Mouse (Mus musculus): ENCODE measurements at regions not wholly inside any gene's neighbourhood (a gene's known extent, or its start where the extent isn't known, plus 50 kb on each side); places are given as distances from the start of the nearest gene placed in this dataset.

DNA sequence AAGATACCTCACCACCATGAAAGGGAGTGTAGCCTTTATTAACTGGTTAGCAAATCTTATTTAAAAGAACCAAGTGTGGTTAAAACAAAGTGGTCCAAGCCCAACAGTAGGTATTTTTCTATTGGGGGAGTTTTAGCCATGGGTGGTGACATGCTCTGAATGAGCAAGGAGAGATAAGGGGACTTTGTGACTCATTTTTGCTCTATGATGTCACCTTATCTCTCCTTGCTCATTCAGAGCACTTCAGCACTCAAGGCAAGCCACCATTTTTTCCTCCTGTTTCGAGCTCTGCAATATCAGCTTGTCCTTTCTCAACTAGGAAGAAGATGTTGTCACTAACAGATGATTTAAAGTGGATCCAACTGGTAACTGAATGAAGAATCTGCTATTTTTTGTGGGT, 78.9 kb upstream of the Cxadr start:
- Histone ChIP-seq H3K9ac (replicated peaks; ENCODE audit: low read depth, low read length) (no peak overlapping the region), H3K4me1 (ENCODE audit: control insufficient read depth, insufficient read depth, low read length) (no peaks in the 10 kb centered on the region; the same call in 1 of the 2 replicates), H3K27me3 (ENCODE audit: control insufficient read depth, insufficient read depth, low read length) (no peaks in the 10 kb centered on the region), H3K4me2 (replicated peaks; ENCODE audit: low read depth, low read length) (no peak overlapping the region), H3K27ac (ENCODE audit: low read length) (no peak overlapping the region), H3K9me3 (ENCODE audit: control insufficient read depth, low read depth, low read length) (no peaks in the 10 kb centered on the region), H3K36me3 (ENCODE audit: control insufficient read depth, insufficient read depth, low read length) (no peaks in the 10 kb centered on the region), H3K4me3 (ENCODE audit: low read depth, low read length) (no peak overlapping the region)
- WGBS: 76% methylated on average over 1 of the region's 1 CpGs
- ATAC-seq (ENCODE audit: insufficient number of reproducible peaks, insufficient read depth, low FRiP score, low read depth): no peak

DNA sequence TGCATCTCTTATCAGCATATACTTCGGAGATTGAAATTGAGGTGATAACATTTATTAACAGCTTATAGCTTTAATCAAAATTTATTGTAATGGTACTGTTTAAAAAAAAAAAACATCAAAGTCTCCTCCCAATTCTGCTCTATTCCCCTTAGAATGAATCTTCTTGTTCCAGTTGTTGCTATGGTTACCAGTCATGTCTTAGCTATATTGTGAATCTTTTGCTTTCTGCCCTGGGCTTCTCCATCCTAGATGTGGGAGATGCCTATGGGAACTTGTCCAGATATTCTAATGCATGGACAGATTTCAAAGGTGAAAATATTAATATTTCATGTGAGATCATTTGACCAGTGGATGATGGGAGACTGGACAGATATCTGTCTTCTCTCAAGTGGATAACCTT, 79.5 kb upstream of the Cxadr start:
- Histone ChIP-seq H3K36me3 (ENCODE audit: control insufficient read depth, insufficient read depth, low read length) (no peaks in the 10 kb centered on the region), H3K9me3 (ENCODE audit: control insufficient read depth, low read depth, low read length) (no peaks in the 10 kb centered on the region), H3K27ac (ENCODE audit: low read length) (no peak overlapping the region), H3K9ac (replicated peaks; ENCODE audit: low read depth, low read length) (no peak overlapping the region), H3K4me1 (ENCODE audit: control insufficient read depth, insufficient read depth, low read length) (no peaks in the 10 kb centered on the region; the same call in 1 of the 2 replicates), H3K4me3 (ENCODE audit: low read depth, low read length) (no peak overlapping the region), H3K27me3 (ENCODE audit: control insufficient read depth, insufficient read depth, low read length) (no peaks in the 10 kb centered on the region), H3K4me2 (replicated peaks; ENCODE audit: low read depth, low read length) (no peak overlapping the region)
- 83% methylated on average over 1 of the region's 1 CpGs for WGBS
- no peak for ATAC-seq (ENCODE audit: insufficient number of reproducible peaks, insufficient read depth, low FRiP score, low read depth)

DNA sequence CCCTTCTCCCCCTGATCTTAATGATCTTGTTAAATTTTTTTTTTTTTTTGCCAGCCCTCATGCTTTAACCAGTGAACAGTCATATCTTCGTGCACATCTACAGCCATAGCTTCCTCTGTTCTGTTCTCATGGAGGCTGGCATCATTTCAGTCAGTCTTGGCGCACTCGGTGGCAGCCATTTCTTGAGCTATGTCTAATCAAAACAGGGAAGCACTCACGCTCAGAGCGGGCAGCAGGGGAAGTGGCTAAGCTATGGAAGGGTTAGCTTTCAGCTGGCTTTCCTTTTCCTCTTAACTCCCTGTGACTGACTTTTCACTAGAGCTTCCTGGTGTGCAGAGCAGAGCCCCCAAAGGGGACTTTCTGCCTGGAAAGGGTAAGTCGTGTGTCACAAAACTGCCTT, 83.7 kb upstream of the Cxadr start:
- no peak overlapping the region for H3K4me2 ChIP-seq (replicated peaks; ENCODE audit: low read depth, low read length)
- 0 out of 2 replicates have a peak, but pooled peaks have one; percentile 56 for ATAC-seq (ENCODE audit: insufficient number of reproducible peaks, insufficient read depth, low FRiP score, low read depth)
- no peaks in the 10 kb centered on the region for H3K27me3 ChIP-seq (ENCODE audit: control insufficient read depth, insufficient read depth, low read length)
- H3K9ac ChIP-seq (replicated peaks; ENCODE audit: low read depth, low read length): no peak overlapping the region
- no peaks in the 10 kb centered on the region for H3K36me3 ChIP-seq (ENCODE audit: control insufficient read depth, insufficient read depth, low read length)
- H3K27ac ChIP-seq (ENCODE audit: low read length): peak overlapping the region; percentile 16; the same call in 1 of the 2 replicates
- no peak overlapping the region for H3K4me3 ChIP-seq (ENCODE audit: low read depth, low read length)
- 59% methylated on average over 6 of the region's 6 CpGs for WGBS
- H3K4me1 ChIP-seq (ENCODE audit: control insufficient read depth, insufficient read depth, low read length): no peaks in the 10 kb centered on the region; the same call in 1 of the 2 replicates
- H3K9me3 ChIP-seq (ENCODE audit: control insufficient read depth, low read depth, low read length): no peaks in the 10 kb centered on the region

DNA sequence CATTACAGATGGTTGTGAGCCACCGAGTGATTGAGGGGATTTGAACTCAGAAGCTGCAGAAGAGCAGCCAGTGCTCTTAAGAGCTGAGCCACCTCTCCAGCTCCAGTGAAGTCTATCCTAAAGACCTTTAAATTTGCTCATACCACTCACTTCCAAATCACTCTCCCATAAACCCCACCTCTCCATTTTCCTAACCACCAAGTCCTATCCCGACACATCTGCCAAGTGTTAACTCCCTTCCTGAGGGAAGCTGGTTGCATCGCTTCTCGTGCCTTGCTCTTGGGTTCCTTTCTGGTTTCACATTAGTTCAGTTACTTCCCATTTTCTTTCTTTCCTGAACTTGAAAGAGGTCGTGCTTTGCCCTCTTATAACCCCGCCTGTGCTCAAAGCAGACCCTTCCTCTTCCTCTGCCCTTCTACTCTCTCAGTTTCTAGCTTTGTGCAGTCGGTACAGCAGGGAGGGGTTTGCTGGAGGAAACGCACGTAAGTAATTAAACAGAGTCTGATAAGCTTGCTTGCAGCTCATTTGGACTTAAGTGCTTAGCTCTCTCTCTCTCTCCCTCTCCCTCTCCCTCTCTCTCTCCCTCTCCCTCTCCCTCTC, 84.4 kb upstream of the Cxadr start:
- Histone ChIP-seq H3K36me3 (ENCODE audit: control insufficient read depth, insufficient read depth, low read length) (no peaks in the 10 kb centered on the region), H3K27ac (ENCODE audit: low read length) (no peak overlapping the region), H3K4me1 (ENCODE audit: control insufficient read depth, insufficient read depth, low read length) (no peaks in the 10 kb centered on the region; the same call in 1 of the 2 replicates), H3K9ac (replicated peaks; ENCODE audit: low read depth, low read length) (no peak overlapping the region), H3K4me3 (ENCODE audit: low read depth, low read length) (no peak overlapping the region), H3K9me3 (ENCODE audit: control insufficient read depth, low read depth, low read length) (no peaks in the 10 kb centered on the region), H3K4me2 (replicated peaks; ENCODE audit: low read depth, low read length) (no peak overlapping the region), H3K27me3 (ENCODE audit: control insufficient read depth, insufficient read depth, low read length) (no peaks in the 10 kb centered on the region)
- 46% methylated on average over 9 of the region's 9 CpGs for WGBS
- ATAC-seq (ENCODE audit: insufficient number of reproducible peaks, insufficient read depth, low FRiP score, low read depth): peak; percentile 83; the same call in 1 of the 2 replicates

DNA sequence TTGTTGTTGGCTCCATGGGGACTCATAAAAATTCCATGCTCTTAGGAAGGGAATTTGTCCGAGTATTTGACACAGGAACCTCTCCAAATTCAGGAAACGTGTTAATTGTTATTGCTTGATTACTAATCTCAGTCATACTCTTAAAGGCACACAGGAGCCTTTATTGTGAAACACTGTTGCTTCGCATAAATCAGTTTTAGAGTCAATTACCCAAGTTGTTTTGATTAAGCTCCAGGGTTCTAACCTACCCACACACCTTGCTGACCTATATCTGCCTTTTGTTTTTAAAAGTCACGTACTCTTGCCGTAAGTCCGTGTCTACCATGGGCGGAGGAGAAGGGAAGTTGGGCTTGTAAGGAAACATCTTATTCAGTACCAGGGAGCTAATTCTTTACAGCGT, 89.6 kb upstream of the Cxadr start:
- Histone ChIP-seq H3K36me3 (ENCODE audit: control insufficient read depth, insufficient read depth, low read length) (no peaks in the 10 kb centered on the region), H3K9ac (replicated peaks; ENCODE audit: low read depth, low read length) (no peak overlapping the region), H3K4me1 (ENCODE audit: control insufficient read depth, insufficient read depth, low read length) (no peaks in the 10 kb centered on the region; the same call in 1 of the 2 replicates), H3K27ac (ENCODE audit: low read length) (no peak overlapping the region), H3K4me2 (replicated peaks; ENCODE audit: low read depth, low read length) (no peak overlapping the region), H3K9me3 (ENCODE audit: control insufficient read depth, low read depth, low read length) (no peaks in the 10 kb centered on the region), H3K4me3 (ENCODE audit: low read depth, low read length) (no peak overlapping the region), H3K27me3 (ENCODE audit: control insufficient read depth, insufficient read depth, low read length) (no peaks in the 10 kb centered on the region)
- WGBS: 85% methylated on average over 8 of the region's 8 CpGs
- ATAC-seq (ENCODE audit: insufficient number of reproducible peaks, insufficient read depth, low FRiP score, low read depth): no peak

DNA sequence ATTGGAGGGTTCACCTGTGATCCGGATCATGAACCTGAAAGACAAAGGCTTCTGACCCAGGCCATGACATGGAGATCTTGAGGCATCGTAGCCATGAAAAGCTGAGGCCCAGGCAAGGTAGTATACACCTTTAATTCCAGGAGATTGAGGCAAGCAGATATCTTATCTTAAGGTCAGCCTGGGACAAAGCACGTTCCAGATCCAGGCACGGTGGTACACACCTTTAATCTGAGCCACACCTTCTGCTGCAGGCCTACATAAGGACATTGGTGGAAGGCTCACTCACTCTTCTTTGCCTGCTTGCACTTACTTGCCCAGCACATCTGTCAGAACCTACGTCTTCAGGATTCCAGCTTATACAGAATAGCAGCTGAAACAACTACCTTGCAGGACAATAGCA, 93.0 kb upstream of the Cxadr start:
- no peak overlapping the region for H3K4me2 ChIP-seq (replicated peaks; ENCODE audit: low read depth, low read length)
- 75% methylated on average over 5 of the region's 5 CpGs for WGBS
- no peak overlapping the region for H3K27ac ChIP-seq (ENCODE audit: low read length)
- no peak overlapping the region for H3K4me3 ChIP-seq (ENCODE audit: low read depth, low read length)
- H3K27me3 ChIP-seq (ENCODE audit: control insufficient read depth, insufficient read depth, low read length): no peaks in the 10 kb centered on the region
- ATAC-seq (ENCODE audit: insufficient number of reproducible peaks, insufficient read depth, low FRiP score, low read depth): no peak
- H3K36me3 ChIP-seq (ENCODE audit: control insufficient read depth, insufficient read depth, low read length): no peaks in the 10 kb centered on the region
- no peaks in the 10 kb centered on the region for H3K4me1 ChIP-seq (ENCODE audit: control insufficient read depth, insufficient read depth, low read length)
- H3K9ac ChIP-seq (replicated peaks; ENCODE audit: low read depth, low read length): no peak overlapping the region
- H3K9me3 ChIP-seq (ENCODE audit: control insufficient read depth, low read depth, low read length): no peaks in the 10 kb centered on the region

DNA sequence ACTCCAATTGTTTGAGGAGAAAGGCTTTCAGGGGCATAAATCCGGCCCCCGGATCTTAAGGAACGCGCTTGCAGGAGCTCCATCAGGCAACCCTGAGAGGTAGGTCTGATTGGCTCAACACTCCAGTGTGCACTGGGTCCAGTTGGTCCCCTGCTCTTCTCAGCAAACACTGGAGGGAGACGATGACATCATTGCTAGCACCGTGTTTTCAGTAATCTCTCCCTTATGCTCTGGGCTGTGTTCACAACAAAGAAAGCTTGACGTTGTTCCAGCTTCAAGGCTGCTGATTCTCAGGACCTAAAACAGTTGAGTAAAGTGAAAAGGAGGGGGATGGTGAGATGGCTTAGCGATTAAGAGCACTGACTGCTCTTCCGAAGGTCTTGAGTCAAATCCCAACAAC, 97.0 kb upstream of the Cxadr start:
- no peak for ATAC-seq (ENCODE audit: insufficient number of reproducible peaks, insufficient read depth, low FRiP score, low read depth)
- 85% methylated on average over 9 of the region's 9 CpGs for WGBS
- Histone ChIP-seq H3K4me1 (ENCODE audit: control insufficient read depth, insufficient read depth, low read length) (no peaks in the 10 kb centered on the region), H3K9me3 (ENCODE audit: control insufficient read depth, low read depth, low read length) (no peaks in the 10 kb centered on the region), H3K27ac (ENCODE audit: low read length) (no peak overlapping the region), H3K4me3 (ENCODE audit: low read depth, low read length) (no peak overlapping the region), H3K36me3 (ENCODE audit: control insufficient read depth, insufficient read depth, low read length) (no peaks in the 10 kb centered on the region), H3K9ac (replicated peaks; ENCODE audit: low read depth, low read length) (no peak overlapping the region), H3K27me3 (ENCODE audit: control insufficient read depth, insufficient read depth, low read length) (no peaks in the 10 kb centered on the region), H3K4me2 (replicated peaks; ENCODE audit: low read depth, low read length) (no peak overlapping the region)

DNA sequence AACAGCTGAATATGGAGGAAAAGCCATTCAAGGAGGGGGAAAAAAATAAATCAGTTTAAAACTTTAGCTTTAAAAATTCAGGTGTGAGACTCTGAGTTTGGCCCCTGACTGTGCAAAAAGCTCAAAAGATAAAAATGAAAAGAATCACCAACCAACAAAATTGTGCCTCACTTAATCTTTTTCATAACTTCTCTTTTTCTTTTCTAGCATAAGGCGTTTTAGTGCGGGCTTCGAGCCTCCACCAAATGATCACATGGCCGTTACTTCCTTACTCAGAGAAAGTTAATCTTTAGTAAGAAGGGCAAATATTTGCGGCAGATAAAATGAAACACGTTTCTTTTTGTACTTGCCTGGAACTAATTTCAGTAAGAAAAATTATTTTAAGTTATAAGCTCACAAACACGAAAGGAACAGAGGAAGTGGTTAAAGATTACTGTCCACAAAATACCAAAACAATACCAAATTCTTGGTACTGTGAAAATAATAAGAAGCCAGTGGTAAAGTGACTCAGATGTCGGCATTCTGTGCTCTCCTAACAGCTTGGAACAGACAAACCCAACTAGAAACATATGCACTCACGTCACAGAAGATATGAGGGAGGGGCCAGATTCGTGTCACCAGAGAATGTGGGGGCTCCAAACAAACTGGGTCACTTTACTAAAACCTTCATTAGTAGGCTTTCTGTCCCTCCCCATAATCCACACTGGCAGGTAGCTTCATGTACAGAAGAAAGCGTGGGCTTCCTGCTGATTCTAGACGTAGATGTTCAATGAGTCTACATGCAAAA, 101.1 kb upstream of the Cxadr start:
- H3K27ac ChIP-seq (ENCODE audit: low read length): no peak overlapping the region

More for the DNA sequence above, 101.1 kb upstream of the Cxadr start:
- Histone ChIP-seq H3K9ac (replicated peaks; ENCODE audit: low read depth, low read length) (no peak overlapping the region), H3K4me2 (replicated peaks; ENCODE audit: low read depth, low read length) (no peak overlapping the region), H3K27me3 (ENCODE audit: control insufficient read depth, insufficient read depth, low read length) (no peaks in the 10 kb centered on the region), H3K36me3 (ENCODE audit: control insufficient read depth, insufficient read depth, low read length) (no peaks in the 10 kb centered on the region), H3K9me3 (ENCODE audit: control insufficient read depth, low read depth, low read length) (no peaks in the 10 kb centered on the region), H3K4me3 (ENCODE audit: low read depth, low read length) (no peak overlapping the region), H3K4me1 (ENCODE audit: control insufficient read depth, insufficient read depth, low read length) (no peaks in the 10 kb centered on the region)
- ATAC-seq (ENCODE audit: insufficient number of reproducible peaks, insufficient read depth, low FRiP score, low read depth): no peak
- 59% methylated on average over 12 of the region's 12 CpGs for WGBS

Data from stomach, embryonic 14.5 days (tissue).